Mouse (Mus musculus): ENCODE measurements at regions not wholly inside any gene's neighbourhood (a gene's known extent, or its start where the extent isn't known, plus 50 kb on each side); places are given as distances from the start of the nearest gene placed in this dataset.

DNA sequence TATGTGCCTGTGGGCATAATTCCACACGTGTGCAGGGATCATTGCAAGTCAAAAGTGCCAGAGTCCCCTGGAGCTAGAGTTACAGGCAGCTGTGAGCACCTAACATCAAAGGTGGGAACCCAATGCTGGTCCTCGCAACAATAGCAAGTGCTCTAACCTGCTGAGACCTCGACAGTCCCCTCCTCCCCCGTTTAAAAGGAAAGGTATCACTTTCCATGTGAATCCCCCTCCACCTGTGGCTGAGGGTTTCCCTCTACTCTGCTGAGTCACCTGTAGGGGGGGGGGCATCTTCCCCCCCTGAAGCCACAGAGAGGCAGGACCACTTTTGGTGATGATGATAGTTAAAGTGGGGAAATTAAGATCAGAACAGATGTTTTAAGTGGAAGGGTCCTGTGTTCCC, 133.4 kb upstream of the Foxn2 start:
- TF ChIP-seq CTCF (IDR thresholded peaks at IDR 0.05; ENCODE audit: borderline replicate concordance, extremely low read depth, insufficient read depth, insufficient read length) = no peak
- TF ChIP-seq POLR2A (IDR thresholded peaks at IDR 0.05; ENCODE audit: borderline replicate concordance, extremely low read depth, insufficient read depth, insufficient read length, poor library complexity, severe bottlenecking) = no peak
